Mouse (Mus musculus) spleen, postnatal 36 days (tissue): ENCODE measurements around the gene Tmem189.
A peak's percentile ranks its signal among the peaks of the same experiment; 100 is the strongest.

Experiments
- DNase-seq, 2 experiments: peaks; one replicate each; pipeline ENCODE4 v3.0.0; 2022; ENCODE audit warnings: low spot score in 2 of 2, mixed read lengths in 1 of 2

Gene Tmem189

GRCm38 (mm10) chr2:167701472-167701871 lies 11.8 kb upstream of the Tmem189 start:
- DNase-seq, result no peak

- DNase-seq, result no peak
These were observed 10.4 kb upstream of the Tmem189 start for GRCm38 (mm10) chr2:167700018-167700417.

GRCm38 (mm10) chr2:167697902-167698301 lies 8.3 kb upstream of the Tmem189 start:
- peak; percentile 76 to 77 for DNase-seq

GRCm38 (mm10) chr2:167696143-167696542 lies 6.5 kb upstream of the Tmem189 start:
- DNase-seq, result no peak

- DNase-seq, result peak in 1 of 2 experiments; percentile 18
These were observed 5.9 kb upstream of the Tmem189 start for GRCm38 (mm10) chr2:167695491-167695890.

- no peak for DNase-seq
These were observed 5.3 kb upstream of the Tmem189 start for GRCm38 (mm10) chr2:167694963-167695362.

- DNase-seq, result no peak
These were observed 4.6 kb upstream of the Tmem189 start for GRCm38 (mm10) chr2:167694244-167694643.

GRCm38 (mm10) chr2:167693540-167693939 lies 3.9 kb upstream of the Tmem189 start:
- no peak for DNase-seq

- no peak for DNase-seq
These were observed 3.2 kb upstream of the Tmem189 start for GRCm38 (mm10) chr2:167692831-167693230.

GRCm38 (mm10) chr2:167691871-167692661 lies 2.4 kb upstream of the Tmem189 start:
- no peak for DNase-seq

- DNase-seq, result no peak
These were observed 1.8 kb upstream of the Tmem189 start for GRCm38 (mm10) chr2:167691410-167691809.

- no peak for DNase-seq
These were observed 1.3 kb upstream of the Tmem189 start for GRCm38 (mm10) chr2:167690962-167691311.

- no peak for DNase-seq
These were observed 768 bp upstream of the Tmem189 start for GRCm38 (mm10) chr2:167690219-167690961.

GRCm38 (mm10) chr2:167688498-167689451 lies 847 bp downstream of the Tmem189 start, which contains the start of gene Cebpb:
Gene Cebpb (plus strand): TSS chr2:167688915.
- peak; percentile 76 to 77 for DNase-seq

GRCm38 (mm10) chr2:167688126-167688497 lies 1.5 kb downstream of the Tmem189 start:
- no peak for DNase-seq

- DNase-seq, result no peak
These were observed 1.9 kb downstream of the Tmem189 start for GRCm38 (mm10) chr2:167687651-167688101.

GRCm38 (mm10) chr2:167687250-167687586 lies 2.4 kb downstream of the Tmem189 start:
- DNase-seq, result no peak

- DNase-seq, result no peak
These were observed 3.0 kb downstream of the Tmem189 start for GRCm38 (mm10) chr2:167686382-167687249.

- no peak for DNase-seq
These were observed 3.8 kb downstream of the Tmem189 start for GRCm38 (mm10) chr2:167685865-167686264.

- DNase-seq, result peak; percentile 86 to 92
These were observed 4.5 kb downstream of the Tmem189 start for GRCm38 (mm10) chr2:167685137-167685536.

GRCm38 (mm10) chr2:167683721-167684120 lies 5.9 kb downstream of the Tmem189 start:
- no peak for DNase-seq
